Comparison of ENCODE assay signal across 21 mouse cellular contexts in genomic region chr9:30151173-30151572, GRCm38 (mm10).
DNase-seq lines count a peak whose midpoint lies in the region; ATAC-seq and TF ChIP-seq lines count a peak whose summit lies in the region.
"Had no signal": no experiment of that assay in that cellular context is flagged by ENCODE, and none has a peak within 500 bp of the region (broad histone marks: within the 10 kb centered on the region; RNA-seq: fewer than 3 reads in every experiment).

No protein-coding gene starts in this region.

- ATAC-seq in forebrain, embryonic 12.5 days (ENCODE audit: low FRiP score): peak; percentile 27; the same call in 1 of the 2 replicates
- ATAC-seq in forebrain, postnatal 0 days: no peak
- ATAC-seq: activated CD4-positive, CD25-positive, alpha-beta regulatory T cell, adult 4 months; inflammation-experienced regulatory T-cells, adult 6 months; intestine, postnatal 0 days; Patski had no signal

- H3K4me2 ChIP-seq in forebrain, embryonic 12.5 days: no peak overlapping the region
- H3K4me2 ChIP-seq in forebrain, postnatal 0 days (ENCODE audit: low read depth): no peak overlapping the region
- H3K4me2 ChIP-seq: embryonic facial prominence, embryonic 12.5 days; heart, embryonic 12.5 days; hindbrain, embryonic 15.5 days had no signal

- 97% methylated on average over 1 of the region's 1 CpGs for WGBS in forebrain, embryonic 12.5 days
- WGBS in forebrain, postnatal 0 days: 97% methylated on average over 1 of the region's 1 CpGs

- H3K27me3 ChIP-seq in forebrain, embryonic 12.5 days: no peaks in the 10 kb centered on the region
- H3K27me3 ChIP-seq in forebrain, postnatal 0 days (ENCODE audit: insufficient read depth, low read length): no peaks in the 10 kb centered on the region
- H3K27me3 ChIP-seq: CH12.LX; embryonic facial prominence, embryonic 12.5 days; heart, embryonic 12.5 days; hindbrain, embryonic 15.5 days had no signal

- H3K36me3 ChIP-seq in forebrain, embryonic 12.5 days (replicated peaks): no peaks in the 10 kb centered on the region
- no peaks in the 10 kb centered on the region for H3K36me3 ChIP-seq in forebrain, postnatal 0 days (ENCODE audit: insufficient read depth)
- H3K36me3 ChIP-seq: embryonic facial prominence, embryonic 12.5 days; heart, embryonic 12.5 days; hindbrain, embryonic 10.5 days; hindbrain, embryonic 15.5 days had no signal

- H3K9ac ChIP-seq in forebrain, embryonic 12.5 days: no peak overlapping the region
- H3K9ac ChIP-seq in forebrain, postnatal 0 days: no peak overlapping the region
- H3K9ac ChIP-seq: embryonic facial prominence, embryonic 12.5 days; heart, embryonic 12.5 days; hindbrain, embryonic 15.5 days had no signal

- H3K27ac ChIP-seq in forebrain, embryonic 12.5 days: no peak overlapping the region
- no peak overlapping the region for H3K27ac ChIP-seq in forebrain, postnatal 0 days (ENCODE audit: low read depth, low read length)
- H3K27ac ChIP-seq: embryonic facial prominence, embryonic 12.5 days; heart, adult 2 months; hindbrain, embryonic 10.5 days; hindbrain, embryonic 15.5 days had no signal

- H3K9me3 ChIP-seq in forebrain, embryonic 12.5 days: no peaks in the 10 kb centered on the region
- H3K9me3 ChIP-seq in forebrain, postnatal 0 days (ENCODE audit: low read length): no peaks in the 10 kb centered on the region
- H3K9me3 ChIP-seq: embryonic facial prominence, embryonic 12.5 days; heart, embryonic 12.5 days; hindbrain, embryonic 10.5 days; hindbrain, embryonic 15.5 days had no signal

- DNase-seq in forebrain, postnatal 0 days: no peak
- DNase-seq in heart, adult 11 months: peak; percentile 23
- DNase-seq in heart, adult 8-10 months (ENCODE audit: low spot score): no peak
- peak; percentile 6 to 11 for DNase-seq in kidney, postnatal 36 days
- no peak for DNase-seq in kidney, postnatal 4 days
- DNase-seq in spleen, adult 18-20 months: no peak
- DNase-seq: adrenal gland, postnatal 14 days; cerebellum, adult 2 months; embryo, embryonic 11 days; gastrocnemius, postnatal 10 days; heart, adult 2 months had no signal

- TF ChIP-seq CTCF in forebrain, postnatal 0 days (IDR thresholded peaks at IDR 0.05; ENCODE audit: low read depth): no peak

- no peak overlapping the region for H3K4me3 ChIP-seq in forebrain, embryonic 12.5 days (replicated peaks)
- no peak overlapping the region for H3K4me3 ChIP-seq in forebrain, postnatal 0 days (ENCODE audit: low read depth, low read length)
- H3K4me3 ChIP-seq: embryonic facial prominence, embryonic 12.5 days; heart, adult 2 months; heart, embryonic 12.5 days; hindbrain, embryonic 10.5 days; hindbrain, embryonic 15.5 days had no signal

- peaks cover 4% of the 10 kb centered on the region; the same call in 1 of the 2 replicates for H3K4me1 ChIP-seq in forebrain, embryonic 12.5 days
- H3K4me1 ChIP-seq in forebrain, postnatal 0 days (ENCODE audit: insufficient read depth): peaks cover 8% of the 10 kb centered on the region; the same call in 1 of the 2 replicates

Comparison
In these comparisons a context has a peak if more than half of its experiments do, and no peak if none do; other contexts are left out.
1. DNase-seq: peak in heart, adult 11 months (single experiment) and kidney, postnatal 36 days (2 of 2); none in forebrain, postnatal 0 days (single experiment), heart, adult 8-10 months (single experiment), kidney, postnatal 4 days (0 of 2) and spleen, adult 18-20 months (0 of 2).